Comparison of ENCODE assay signal across 8 mouse cellular contexts in the genomic region with DNA sequence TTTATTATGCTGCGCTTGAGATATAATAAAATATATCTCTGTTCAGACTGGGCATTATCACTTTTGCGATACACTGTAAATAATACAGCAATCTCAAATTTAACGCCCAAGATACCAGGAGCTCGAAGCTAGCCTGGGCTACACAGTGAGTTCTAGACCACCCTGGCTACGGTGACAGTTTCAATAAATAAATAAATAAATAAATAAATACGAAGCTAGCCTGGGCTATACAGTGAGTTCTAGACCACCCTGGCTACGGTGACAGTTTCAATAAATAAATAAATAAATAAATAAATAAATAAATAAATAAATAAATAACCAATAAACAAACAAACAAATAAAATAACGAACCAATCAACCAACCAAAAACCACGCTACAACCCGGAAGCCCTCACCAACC. TPM values are rescaled to one million over a fixed set of nuclear protein-coding genes. Genes with fewer than 3 reads are reported as not detected.
DNase-seq lines count a peak whose midpoint lies in the region; ATAC-seq and TF ChIP-seq lines count a peak whose summit lies in the region.

No protein-coding gene starts in this region.

- 7% methylated on average over 10 of the region's 10 CpGs for WGBS in kidney, embryonic 16.5 days
- WGBS in hindbrain, embryonic 15.5 days, result 10% methylated on average over 10 of the region's 10 CpGs
- WGBS in midbrain, embryonic 14.5 days, result 5% methylated on average over 10 of the region's 10 CpGs

- peaks cover 8% of the 10 kb centered on the region for H3K4me1 ChIP-seq in kidney, embryonic 16.5 days (ENCODE audit: insufficient read depth, low read length)
- H3K4me1 ChIP-seq in cortical plate, adult 2 months (ENCODE audit: control insufficient read depth, insufficient read depth, low read length), result peaks cover 4% of the 10 kb centered on the region
- peaks cover 13% of the 10 kb centered on the region for H3K4me1 ChIP-seq in hindbrain, embryonic 15.5 days (replicated peaks)
- peaks cover 10% of the 10 kb centered on the region; the same call in 1 of the 2 replicates for H3K4me1 ChIP-seq in midbrain, embryonic 14.5 days (ENCODE audit: control insufficient read depth, insufficient read depth, low read length)

- peak overlapping the region; percentile 68 for H3K4me2 ChIP-seq in kidney, embryonic 16.5 days (replicated peaks; ENCODE audit: low read depth, low read length)
- peak overlapping the region; percentile 60 for H3K4me2 ChIP-seq in hindbrain, embryonic 15.5 days
- peak overlapping the region; percentile 69 for H3K4me2 ChIP-seq in midbrain, embryonic 14.5 days (ENCODE audit: low read length)

- no peaks in the 10 kb centered on the region for H3K9me3 ChIP-seq in kidney, embryonic 16.5 days (ENCODE audit: low read length)
- H3K9me3 ChIP-seq in hindbrain, embryonic 15.5 days, result no peaks in the 10 kb centered on the region
- no peaks in the 10 kb centered on the region for H3K9me3 ChIP-seq in midbrain, embryonic 14.5 days (ENCODE audit: control insufficient read depth, low read length)

- peak overlapping the region; percentile 96 for H3K9ac ChIP-seq in kidney, embryonic 16.5 days (replicated peaks; ENCODE audit: low read length)
- peak overlapping the region; percentile 88 for H3K9ac ChIP-seq in hindbrain, embryonic 15.5 days
- peak overlapping the region; percentile 65; the same call in 1 of the 2 replicates for H3K9ac ChIP-seq in midbrain, embryonic 14.5 days (replicated peaks; ENCODE audit: low read length)

- TF ChIP-seq POLR2A in cortical plate, adult 2 months (IDR thresholded peaks at IDR 0.05; ENCODE audit: extremely low read depth, insufficient read depth, low read length), result no peak

- DNase-seq in kidney, adult 18-20 months, result no peak
- DNase-seq in midbrain, embryonic 14.5 days, result no peak
- DNase-seq in urinary bladder, adult 18-20 months (ENCODE audit: low spot score in 2 of 2), result no peak
- DNase-seq in thymus, postnatal 36 days, result no peak
- DNase-seq in kidney, adult 11 months, result no peak

- H3K27me3 ChIP-seq in kidney, embryonic 16.5 days (ENCODE audit: insufficient read depth, low read length), result no peaks in the 10 kb centered on the region
- H3K27me3 ChIP-seq in hindbrain, embryonic 15.5 days, result no peaks in the 10 kb centered on the region
- H3K27me3 ChIP-seq in midbrain, embryonic 14.5 days (ENCODE audit: control insufficient read depth, insufficient read depth, low read length), result no peaks in the 10 kb centered on the region

- peaks cover 9% of the 10 kb centered on the region for H3K36me3 ChIP-seq in kidney, embryonic 16.5 days (ENCODE audit: insufficient read depth, low read length)
- peaks cover 22% of the 10 kb centered on the region for H3K36me3 ChIP-seq in hindbrain, embryonic 15.5 days
- H3K36me3 ChIP-seq in midbrain, embryonic 14.5 days (ENCODE audit: control insufficient read depth, insufficient read depth, low read length), result peaks cover 29% of the 10 kb centered on the region

- no peak for TF ChIP-seq CTCF in cortical plate, adult 2 months (IDR thresholded peaks at IDR 0.05; ENCODE audit: extremely low read depth, insufficient read depth, low read length)

- peak overlapping the region; percentile 71; the same call in 1 of the 2 replicates for H3K27ac ChIP-seq in kidney, embryonic 16.5 days (ENCODE audit: low read length)
- no peak overlapping the region for H3K27ac ChIP-seq in cortical plate, adult 2 months (ENCODE audit: insufficient read depth, low read length)
- H3K27ac ChIP-seq in hindbrain, embryonic 15.5 days (replicated peaks), result peak overlapping the region; percentile 85
- peak overlapping the region; percentile 71 for H3K27ac ChIP-seq in midbrain, embryonic 14.5 days (replicated peaks; ENCODE audit: low read depth, low read length)

- ATAC-seq in kidney, embryonic 16.5 days (ENCODE audit: low FRiP score, low TSS enrichment), result peak; percentile 63
- peak; percentile 78 for ATAC-seq in hindbrain, embryonic 15.5 days (ENCODE audit: low FRiP score, low read depth)
- peak; percentile 80 for ATAC-seq in midbrain, embryonic 14.5 days (ENCODE audit: low FRiP score, low TSS enrichment)

- peak overlapping the region; percentile 96 for H3K4me3 ChIP-seq in kidney, embryonic 16.5 days (ENCODE audit: low read length)
- H3K4me3 ChIP-seq in cortical plate, adult 2 months (ENCODE audit: insufficient read depth, low read length), result peak overlapping the region; percentile 92
- peak overlapping the region; percentile 92 for H3K4me3 ChIP-seq in hindbrain, embryonic 15.5 days
- peak overlapping the region; percentile 90 for H3K4me3 ChIP-seq in midbrain, embryonic 14.5 days (replicated peaks; ENCODE audit: low read depth, low read length)

RNA-seq across cellular contexts. Expression of a gene that starts 0.5 kb away (rescaled TPM):
- 107 and 108 TPM in 2 replicates for polyA plus RNA-seq in kidney, embryonic 16.5 days (2015; fragmentation: Nextera tagmentation; extraction: Ambion mirVana)
- 26.6 and 27.3 TPM in 2 replicates for polyA plus RNA-seq in cortical plate, adult 2 months (2012; rRNA removed)
- polyA plus RNA-seq in hindbrain, embryonic 15.5 days (2015; fragmentation: Nextera tagmentation; extraction: Ambion mirVana), result 96.0 and 103 TPM in 2 replicates
- polyA plus RNA-seq in midbrain, embryonic 14.5 days (2014; fragmentation: Nextera tagmentation; extraction: Ambion mirVana), result 124 and 128 TPM in 2 replicates

RNA-seq across cellular contexts. Expression of a gene that starts 0.6 kb away (rescaled TPM):
- 192 and 210 TPM in 2 replicates for polyA plus RNA-seq in kidney, embryonic 16.5 days (2015; fragmentation: Nextera tagmentation; extraction: Ambion mirVana)
- polyA plus RNA-seq in cortical plate, adult 2 months (2012; rRNA removed), result 62.5 and 69.9 TPM in 2 replicates
- 165 and 168 TPM in 2 replicates for polyA plus RNA-seq in hindbrain, embryonic 15.5 days (2015; fragmentation: Nextera tagmentation; extraction: Ambion mirVana)
- 175 and 183 TPM in 2 replicates for polyA plus RNA-seq in midbrain, embryonic 14.5 days (2014; fragmentation: Nextera tagmentation; extraction: Ambion mirVana)

RNA-seq across cellular contexts. Expression of a gene that starts 17.5 kb away (rescaled TPM):
- polyA plus RNA-seq in kidney, embryonic 16.5 days (2015; fragmentation: Nextera tagmentation; extraction: Ambion mirVana), result 28.0 and 28.9 TPM in 2 replicates
- 17.0 and 17.3 TPM in 2 replicates for polyA plus RNA-seq in cortical plate, adult 2 months (2012; rRNA removed)
- polyA plus RNA-seq in hindbrain, embryonic 15.5 days (2015; fragmentation: Nextera tagmentation; extraction: Ambion mirVana), result 45.1 and 45.2 TPM in 2 replicates
- polyA plus RNA-seq in midbrain, embryonic 14.5 days (2014; fragmentation: Nextera tagmentation; extraction: Ambion mirVana), result 38.1 and 48.9 TPM in 2 replicates
